Mouse (Mus musculus): ENCODE measurements around the gene Rpap1.

Gene Rpap1

GRCm38 (mm10) chr2:119737124-119737523 lies 50.2 kb downstream of the Rpap1 start:
- peak; percentile 91 for DNase-seq

- DNase-seq: no peak
Observed at GRCm38 (mm10) chr2:119730735-119731134, 56.6 kb downstream of the Rpap1 start.

GRCm38 (mm10) chr2:119727762-119728416 lies 59.4 kb downstream of the Rpap1 start:
- no peak for DNase-seq

- DNase-seq: no peak
Observed at GRCm38 (mm10) chr2:119721070-119721469, 66.3 kb downstream of the Rpap1 start.

GRCm38 (mm10) chr2:119715868-119716267 lies 71.5 kb downstream of the Rpap1 start:
- peak; percentile 66 for DNase-seq

All from heart, adult 11 months (tissue).